In genomic region chr14:52327375-52327901, GRCm38 (mm10) we compare ENCODE assay signal across 9 mouse cellular contexts. TPM values are rescaled to one million over a fixed set of nuclear protein-coding genes. Genes with fewer than 3 reads are reported as not detected.
DNase-seq lines count a peak whose midpoint lies in the region; ATAC-seq lines count a peak whose summit lies in the region.
"Had no signal": no experiment of that assay in that cellular context is flagged by ENCODE, and none has a peak within 500 bp of the region (broad histone marks: within the 10 kb centered on the region; RNA-seq: fewer than 3 reads in every experiment).

No protein-coding gene starts in this region.

- under 1% methylated on average over 14 of the region's 14 CpGs for WGBS in forebrain, embryonic 10.5 days
- 3% methylated on average over 14 of the region's 14 CpGs for whole genome bisulfite sequencing in limb, embryonic 15.5 days
- WGBS in stomach, embryonic 16.5 days: 4% methylated on average over 14 of the region's 14 CpGs

- no peaks in the 10 kb centered on the region for H3K9me3 ChIP-seq in megakaryocyte, embryonic 14.5 days
- H3K9me3 ChIP-seq in forebrain, embryonic 10.5 days: no peaks in the 10 kb centered on the region
- H3K9me3 ChIP-seq in limb, embryonic 15.5 days: no peaks in the 10 kb centered on the region
- H3K9me3 ChIP-seq in stomach, embryonic 16.5 days (replicated peaks; ENCODE audit: control insufficient read depth, low read length): no peaks in the 10 kb centered on the region

- H3K27me3 ChIP-seq in megakaryocyte, embryonic 14.5 days (replicated peaks): peaks cover 78% of the 10 kb centered on the region
- peaks cover 4% of the 10 kb centered on the region for H3K27me3 ChIP-seq in forebrain, embryonic 10.5 days (ENCODE audit: poor library complexity, severe bottlenecking)
- peaks cover 59% of the 10 kb centered on the region for H3K27me3 ChIP-seq in limb, embryonic 15.5 days
- peaks cover 23% of the 10 kb centered on the region for H3K27me3 ChIP-seq in stomach, embryonic 16.5 days (ENCODE audit: control insufficient read depth, insufficient read depth, low read length)

- H3K4me1 ChIP-seq in megakaryocyte, embryonic 14.5 days: peaks cover 17% of the 10 kb centered on the region
- H3K4me1 ChIP-seq in forebrain, embryonic 10.5 days: peaks cover 66% of the 10 kb centered on the region
- peaks cover 5% of the 10 kb centered on the region for H3K4me1 ChIP-seq in limb, embryonic 15.5 days
- no peaks in the 10 kb centered on the region for H3K4me1 ChIP-seq in stomach, embryonic 16.5 days (ENCODE audit: control insufficient read depth, insufficient read depth, low read length)

- H3K9ac ChIP-seq in limb, embryonic 15.5 days: no peak overlapping the region
- peak overlapping the region; percentile 38; the same call in 1 of the 2 replicates for H3K9ac ChIP-seq in stomach, embryonic 16.5 days (ENCODE audit: low read length)

- H3K27ac ChIP-seq in forebrain, embryonic 10.5 days: peak overlapping the region; percentile 97
- H3K27ac ChIP-seq in limb, embryonic 15.5 days: no peak overlapping the region
- no peak overlapping the region for H3K27ac ChIP-seq in stomach, embryonic 16.5 days (ENCODE audit: low read length)

- no peaks in the 10 kb centered on the region for H3K36me3 ChIP-seq in megakaryocyte, embryonic 14.5 days (replicated peaks; ENCODE audit: low read length)
- peaks cover 19% of the 10 kb centered on the region for H3K36me3 ChIP-seq in forebrain, embryonic 10.5 days (replicated peaks)
- no peaks in the 10 kb centered on the region for H3K36me3 ChIP-seq in limb, embryonic 15.5 days
- H3K36me3 ChIP-seq in stomach, embryonic 16.5 days (ENCODE audit: control insufficient read depth, insufficient read depth, low read length): no peaks in the 10 kb centered on the region

- H3K4me2 ChIP-seq in limb, embryonic 15.5 days: peak overlapping the region; percentile 68
- H3K4me2 ChIP-seq in stomach, embryonic 16.5 days (ENCODE audit: low read depth, low read length): peak overlapping the region; percentile 73

- no peak for ATAC-seq in megakaryocyte, adult 5-6 weeks (ENCODE audit: poor library complexity, severe bottlenecking)
- no peak for ATAC-seq in limb, embryonic 15.5 days (ENCODE audit: insufficient number of reproducible peaks, low FRiP score, low TSS enrichment, low read depth)
- no peak for ATAC-seq in stomach, embryonic 16.5 days (ENCODE audit: insufficient read depth, low FRiP score)

- peak; percentile 53 for DNase-seq in forebrain, embryonic 10.5 days (ENCODE audit: extremely low spot score, low spot score)
- no peak for DNase-seq in adipocyte (ENCODE audit: low spot score)
- no peak for DNase-seq in gastrocnemius, postnatal 25 days
- no peak for DNase-seq in T-cell, adult 2 months (ENCODE audit: low spot score)
- DNase-seq: heart, postnatal 10 days had no signal

- H3K4me3 ChIP-seq in megakaryocyte, embryonic 14.5 days (replicated peaks): peak overlapping the region; percentile 87
- peak overlapping the region; percentile 79 for H3K4me3 ChIP-seq in forebrain, embryonic 10.5 days
- H3K4me3 ChIP-seq in limb, embryonic 15.5 days: peak overlapping the region; percentile 40
- H3K4me3 ChIP-seq in stomach, embryonic 16.5 days (replicated peaks; ENCODE audit: low read length): peak overlapping the region; percentile 41

RNA-seq across cellular contexts. Expression of gene Sall2, which starts 1.1 kb away (rescaled TPM):
- 0.02 TPM in 1 of 2 replicates, not detected in the other for polyA plus RNA-seq in megakaryocyte, embryonic 14.5 days (2012; ENCODE audit: insufficient read depth, low replicate concordance)
- 0.51 TPM in 1 of 2 replicates, not detected in the other for total RNA-seq in megakaryocyte, adult 5-6 weeks (2015)
- total RNA-seq in megakaryocyte, adult 5-6 weeks (2017): 0.07 and 0.37 TPM in 2 replicates
- 73.2 and 82.1 TPM in 2 replicates for polyA plus RNA-seq in forebrain, embryonic 10.5 days (2016; fragmentation: Nextera tagmentation; extraction: Ambion mirVana)
- polyA plus RNA-seq in limb, embryonic 15.5 days (2015; fragmentation: Nextera tagmentation; extraction: Ambion mirVana): 13.3 and 15.2 TPM in 2 replicates
- polyA plus RNA-seq in stomach, embryonic 16.5 days (2015; fragmentation: Nextera tagmentation; extraction: Ambion mirVana): 8.8 and 9.3 TPM in 2 replicates
- 1 to 10 TPM in 1 of 2 experiments, under 1 TPM in 1; 0.87 to 1.1 TPM for total RNA-seq in gastrocnemius, postnatal 25 days (2021)

RNA-seq across cellular contexts. Expression of gene Mettl3, which starts 22.5 kb away (rescaled TPM):
- polyA plus RNA-seq in megakaryocyte, embryonic 14.5 days (2012; ENCODE audit: insufficient read depth, low replicate concordance): 2.5 TPM in 1 of 2 replicates, not detected in the other
- total RNA-seq in megakaryocyte, adult 5-6 weeks (2015): 36.2 and 42.1 TPM in 2 replicates
- 29.9 TPM in 2 replicates for total RNA-seq in megakaryocyte, adult 5-6 weeks (2017)
- 64.4 and 69.9 TPM in 2 replicates for polyA plus RNA-seq in forebrain, embryonic 10.5 days (2016; fragmentation: Nextera tagmentation; extraction: Ambion mirVana)
- 36.6 and 41.6 TPM in 2 replicates for polyA plus RNA-seq in limb, embryonic 15.5 days (2015; fragmentation: Nextera tagmentation; extraction: Ambion mirVana)
- 38.8 and 41.8 TPM in 2 replicates for polyA plus RNA-seq in stomach, embryonic 16.5 days (2015; fragmentation: Nextera tagmentation; extraction: Ambion mirVana)
- 10 to 100 TPM; 13.7 to 14.0 TPM for total RNA-seq in gastrocnemius, postnatal 25 days (2021)

RNA-seq across cellular contexts. Expression of gene Olfr1513, which starts 28.8 kb away (rescaled TPM):
- 0.32 TPM in 1 of 2 replicates, not detected in the other for polyA plus RNA-seq in megakaryocyte, embryonic 14.5 days (2012; ENCODE audit: insufficient read depth, low replicate concordance)
- not detected in 2 replicates for total RNA-seq in megakaryocyte, adult 5-6 weeks (2015)
- not detected in 2 replicates for total RNA-seq in megakaryocyte, adult 5-6 weeks (2017)
- not detected in 2 replicates for polyA plus RNA-seq in forebrain, embryonic 10.5 days (2016; fragmentation: Nextera tagmentation; extraction: Ambion mirVana)
- polyA plus RNA-seq in limb, embryonic 15.5 days (2015; fragmentation: Nextera tagmentation; extraction: Ambion mirVana): not detected in 2 replicates
- not detected in 2 replicates for polyA plus RNA-seq in stomach, embryonic 16.5 days (2015; fragmentation: Nextera tagmentation; extraction: Ambion mirVana)
- not detected for total RNA-seq in gastrocnemius, postnatal 25 days (2021)
- total RNA-seq: heart, postnatal 10 days had no signal

RNA-seq across cellular contexts. Expression of gene Rab2b, which starts 48.1 kb away (rescaled TPM):
- 0.45 and 1.5 TPM in 2 replicates for polyA plus RNA-seq in megakaryocyte, embryonic 14.5 days (2012; ENCODE audit: insufficient read depth, low replicate concordance)
- total RNA-seq in megakaryocyte, adult 5-6 weeks (2015): 5.3 and 7.8 TPM in 2 replicates
- total RNA-seq in megakaryocyte, adult 5-6 weeks (2017): 3.6 and 4.6 TPM in 2 replicates
- polyA plus RNA-seq in forebrain, embryonic 10.5 days (2016; fragmentation: Nextera tagmentation; extraction: Ambion mirVana): 22.5 and 24.0 TPM in 2 replicates
- 24.0 and 25.0 TPM in 2 replicates for polyA plus RNA-seq in limb, embryonic 15.5 days (2015; fragmentation: Nextera tagmentation; extraction: Ambion mirVana)
- polyA plus RNA-seq in stomach, embryonic 16.5 days (2015; fragmentation: Nextera tagmentation; extraction: Ambion mirVana): 15.8 and 19.6 TPM in 2 replicates
- total RNA-seq in gastrocnemius, postnatal 25 days (2021): 1 to 10 TPM; 2.3 to 3.5 TPM

RNA-seq across cellular contexts. Expression of gene Tox4, which starts 48.5 kb away (rescaled TPM):
- polyA plus RNA-seq in megakaryocyte, embryonic 14.5 days (2012; ENCODE audit: insufficient read depth, low replicate concordance): 9.7 and 15.1 TPM in 2 replicates
- total RNA-seq in megakaryocyte, adult 5-6 weeks (2015): 29.9 and 33.1 TPM in 2 replicates
- 37.7 and 41.4 TPM in 2 replicates for total RNA-seq in megakaryocyte, adult 5-6 weeks (2017)
- polyA plus RNA-seq in forebrain, embryonic 10.5 days (2016; fragmentation: Nextera tagmentation; extraction: Ambion mirVana): 53.4 and 56.6 TPM in 2 replicates
- 41.8 and 45.8 TPM in 2 replicates for polyA plus RNA-seq in limb, embryonic 15.5 days (2015; fragmentation: Nextera tagmentation; extraction: Ambion mirVana)
- polyA plus RNA-seq in stomach, embryonic 16.5 days (2015; fragmentation: Nextera tagmentation; extraction: Ambion mirVana): 36.2 and 39.7 TPM in 2 replicates
- 10 to 100 TPM; 35.8 to 41.6 TPM for total RNA-seq in gastrocnemius, postnatal 25 days (2021)

Comparison
In these comparisons a context has a peak if more than half of its experiments do, and no peak if none do; other contexts are left out.
1. RNA of gene Mettl3, which starts 22.5 kb away (polyA plus RNA-seq): 64.4 to 69.9 TPM in forebrain, embryonic 10.5 days, 38.8 to 41.8 TPM in stomach, embryonic 16.5 days and 36.6 to 41.6 TPM in limb, embryonic 15.5 days; 2.5 TPM in megakaryocyte, embryonic 14.5 days; every median in the first group is over 10 times any median in the second.
2. Peak in every context shown above with its lines, with median percentiles within 50 percentile points of each other: H3K4me3 ChIP-seq.